Mouse (Mus musculus) limb, embryonic 12.5 days (tissue): ENCODE results near the gene Ptpru. TPM values are rescaled to one million over a fixed set of nuclear protein-coding genes. Genes with fewer than 3 reads are reported as not detected.

Experiments used
- ATAC-seq: fragments of 200-750 bp; cut with Nextera tagmentation; 2 replicates; pipeline ENCODE4 v1.8.0; 2017; ENCODE audit warnings: low read depth, moderate TSS enrichment; ENCODE audit not compliant: insufficient number of reproducible peaks, insufficient read depth, low FRiP score, low TSS enrichment
- H3K27ac ChIP-seq: fragments of 300-500 bp; sonication (generic); 2 replicates; pipeline ENCODE4 v1.5.1; 2016; ENCODE audit warnings: mild to moderate bottlenecking, moderate library complexity
- H3K27me3 ChIP-seq: fragments of 300-500 bp; sonication (generic); 2 replicates; pipeline ENCODE4 v1.6.1; 2016; ENCODE audit warnings: mild to moderate bottlenecking, moderate library complexity
- H3K36me3 ChIP-seq: fragments of 300-500 bp; sonication (generic); 2 replicates; pipeline ENCODE4 v1.6.1; 2016; ENCODE audit warnings: mild to moderate bottlenecking, moderate library complexity
- H3K4me1 ChIP-seq: fragments of 300-500 bp; sonication (generic); replicated peaks from 2 replicates; pipeline ENCODE4 v1.6.1; 2016
- H3K4me2 ChIP-seq: fragments of 300-500 bp; sonication (generic); 2 replicates; pipeline ENCODE4 v1.6.1; 2016; ENCODE audit warnings: mild to moderate bottlenecking, moderate library complexity
- H3K4me3 ChIP-seq: fragments of 300-500 bp; sonication (generic); replicated peaks from 2 replicates; pipeline ENCODE4 v1.5.1; 2016; ENCODE audit warnings: mild to moderate bottlenecking
- H3K9ac ChIP-seq: fragments of 300-500 bp; sonication (generic); replicated peaks from 2 replicates; pipeline ENCODE4 v1.6.1; 2016; ENCODE audit warnings: mild to moderate bottlenecking, moderate library complexity
- H3K9me3 ChIP-seq: fragments of 300-500 bp; sonication (generic); 2 replicates; pipeline ENCODE4 v1.6.1; 2016; ENCODE audit warnings: mild to moderate bottlenecking, moderate library complexity
- WGBS: fragments of 180-500 bp; shearing (Covaris S2); methylation state at CpG from one replicate; pipeline ENCODE4 v1.1.7; 2016; 5-methylcytosine and 5-hydroxymethylcytosine counted together
- polyA plus RNA-seq: library from polyadenylated mRNA; unstranded; fragments of >200 nt; fragmentation: Nextera tagmentation; extraction: Ambion mirVana; gene quantifications from 2 replicates; pipeline ENCODE4 v1.2.1, GENCODE M21; 2016

Gene Ptpru
- polyA plus RNA-seq, 1 experiment from 2014 or later: 18.0 TPM

GRCm38 (mm10) chr4:131781023-131781422, 57.1 kb downstream of the Ptpru start:
- 66% methylated on average over 3 of the region's 3 CpGs for WGBS
- Histone ChIP-seq H3K9ac (no peak overlapping the region), H3K9me3 (no peaks in the 10 kb centered on the region), H3K27me3 (no peaks in the 10 kb centered on the region), H3K4me2 (no peak overlapping the region), H3K27ac (no peak overlapping the region), H3K4me1 (peaks cover 8% of the 10 kb centered on the region), H3K36me3 (no peaks in the 10 kb centered on the region), H3K4me3 (no peak overlapping the region)
- no peak for ATAC-seq

DNA sequence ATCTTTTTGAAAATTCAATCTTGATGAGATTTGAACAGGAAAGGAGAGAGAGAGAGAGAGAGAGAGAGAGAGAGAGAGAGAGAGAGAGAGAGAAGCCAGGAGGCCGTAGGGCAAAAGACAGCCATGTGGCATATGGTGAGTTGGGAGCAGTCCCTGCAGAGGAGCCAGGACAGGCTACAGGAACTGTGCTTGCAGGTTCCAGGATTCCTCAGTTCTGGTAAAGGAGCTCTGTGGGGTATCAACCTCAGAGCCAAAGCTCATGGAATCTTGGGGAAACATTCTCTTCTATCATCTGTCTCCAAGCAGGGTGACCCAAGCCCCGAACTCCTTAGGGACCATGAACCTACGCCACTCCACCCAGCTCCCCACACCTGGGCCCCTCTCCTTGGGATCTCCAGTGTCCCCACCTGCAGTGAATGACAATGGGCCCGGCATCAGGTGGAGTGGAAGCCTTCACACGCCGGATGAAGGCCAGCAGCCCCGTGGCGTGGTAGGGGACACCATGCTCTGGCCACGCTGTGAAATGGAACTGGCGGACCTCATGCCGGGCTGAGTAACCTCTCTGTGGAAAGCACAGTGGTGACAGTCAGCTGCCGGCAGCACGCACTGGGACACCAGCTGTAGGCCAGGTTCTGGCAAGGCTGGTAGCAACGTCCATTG, 59.3 kb downstream of the Ptpru start:
- Histone ChIP-seq H3K4me1 (peaks cover 8% of the 10 kb centered on the region), H3K4me3 (no peak overlapping the region), H3K36me3 (no peaks in the 10 kb centered on the region; the same call in 1 of the 2 replicates), H3K9ac (no peak overlapping the region), H3K4me2 (no peak overlapping the region), H3K27me3 (no peaks in the 10 kb centered on the region), H3K27ac (no peak overlapping the region), H3K9me3 (no peaks in the 10 kb centered on the region)
- no peak for ATAC-seq
- WGBS: 89% methylated on average over 14 of the region's 14 CpGs

DNA sequence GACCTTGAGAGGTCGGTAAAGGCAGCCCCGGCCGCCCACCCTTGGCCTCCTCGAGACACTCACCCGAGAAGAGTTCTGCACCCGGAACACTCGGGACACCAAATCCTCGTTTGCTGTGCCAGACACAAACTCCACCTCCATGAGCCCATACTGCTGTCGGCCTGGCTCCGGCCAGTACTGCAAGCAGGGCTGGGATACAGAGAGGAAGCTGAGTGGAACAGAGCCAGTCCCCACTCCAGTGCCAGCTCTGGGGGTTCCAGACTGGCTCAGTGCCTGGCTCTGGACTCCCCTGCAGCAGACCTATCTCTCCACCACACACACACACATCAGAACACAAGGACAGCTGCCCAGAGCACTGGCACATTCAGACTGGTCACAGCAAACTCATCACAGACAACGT, 66.7 kb downstream of the Ptpru start:
- 77% methylated on average over 11 of the region's 11 CpGs for WGBS
- ATAC-seq: no peak
- no peaks in the 10 kb centered on the region for H3K4me1 ChIP-seq

DNA sequence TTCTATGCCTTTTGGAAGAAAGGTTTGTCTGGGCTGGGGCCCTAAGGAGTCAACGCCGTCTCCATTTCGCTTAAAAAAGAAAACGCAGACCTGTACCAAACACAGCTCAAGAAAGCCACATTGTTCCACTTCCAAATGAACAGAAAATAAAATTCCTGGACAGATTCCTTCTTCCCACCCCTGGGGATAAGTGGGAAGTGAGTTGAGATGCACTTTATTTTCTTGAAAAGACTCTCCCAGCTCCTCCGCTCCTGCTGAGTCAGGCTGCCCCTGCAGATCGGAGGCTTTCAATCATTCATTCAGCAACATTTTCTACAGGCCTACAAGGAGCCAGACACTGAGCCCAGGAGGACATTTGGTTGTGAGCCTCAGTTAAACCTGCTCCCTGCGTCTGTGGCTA, 74.2 kb downstream of the Ptpru start:
- Histone ChIP-seq H3K36me3 (peaks cover 4% of the 10 kb centered on the region; the same call in 1 of the 2 replicates), H3K9ac (no peak overlapping the region), H3K4me3 (no peak overlapping the region), H3K9me3 (no peaks in the 10 kb centered on the region), H3K4me1 (no peaks in the 10 kb centered on the region), H3K4me2 (no peak overlapping the region), H3K27me3 (no peaks in the 10 kb centered on the region), H3K27ac (no peak overlapping the region)
- 91% methylated on average over 7 of the region's 7 CpGs for WGBS
- no peak for ATAC-seq

More for the DNA sequence above, 66.7 kb downstream of the Ptpru start:
- Histone ChIP-seq H3K27ac (no peak overlapping the region), H3K27me3 (no peaks in the 10 kb centered on the region), H3K4me2 (no peak overlapping the region), H3K9ac (no peak overlapping the region), H3K9me3 (no peaks in the 10 kb centered on the region), H3K4me3 (no peak overlapping the region), H3K36me3 (peaks cover 9% of the 10 kb centered on the region; the same call in 1 of the 2 replicates)

GRCm38 (mm10) chr4:131763479-131763878, 74.6 kb downstream of the Ptpru start:
- H3K9ac ChIP-seq: no peak overlapping the region
- H3K27me3 ChIP-seq: no peaks in the 10 kb centered on the region
- no peak overlapping the region for H3K4me3 ChIP-seq
- H3K27ac ChIP-seq: no peak overlapping the region
- H3K36me3 ChIP-seq: 0 out of 2 replicates have a peak, but pooled peaks cover under 1% of the 10 kb centered on the region
- ATAC-seq: no peak
- H3K4me2 ChIP-seq: no peak overlapping the region
- no peaks in the 10 kb centered on the region for H3K4me1 ChIP-seq
- WGBS: 66% methylated on average over 3 of the region's 3 CpGs
- no peaks in the 10 kb centered on the region for H3K9me3 ChIP-seq

DNA sequence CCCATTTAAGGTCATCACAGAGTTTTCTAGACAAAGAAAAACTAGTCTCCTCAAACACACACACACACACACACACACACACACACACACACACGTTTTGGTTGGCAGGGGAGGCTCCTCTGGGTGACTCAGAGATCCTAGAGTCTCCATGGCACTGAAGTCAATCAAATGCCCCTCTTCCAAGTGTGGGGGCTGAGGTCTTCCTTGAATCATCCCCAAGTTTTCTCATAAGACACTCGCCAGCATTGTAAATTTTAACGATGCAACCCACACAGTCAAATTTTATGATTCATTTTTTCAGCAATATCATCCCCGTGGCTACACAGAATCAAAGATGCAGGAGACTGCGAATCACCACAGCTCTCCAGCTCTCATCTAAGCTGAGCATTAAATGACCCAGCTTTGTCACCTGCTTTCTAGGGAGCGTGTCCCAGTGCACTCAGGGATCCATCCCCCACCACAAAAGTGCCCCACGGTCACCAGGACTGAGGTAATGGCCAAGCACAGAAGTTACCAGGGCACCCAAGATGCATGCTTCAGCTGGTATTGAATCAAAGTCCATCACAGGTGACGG, 75.8 kb downstream of the Ptpru start:
- H3K4me1 ChIP-seq: no peaks in the 10 kb centered on the region
- no peak overlapping the region for H3K27ac ChIP-seq
- no peak for ATAC-seq
- H3K27me3 ChIP-seq: no peaks in the 10 kb centered on the region
- no peaks in the 10 kb centered on the region for H3K9me3 ChIP-seq
- WGBS: 73% methylated on average over 8 of the region's 8 CpGs
- no peak overlapping the region for H3K9ac ChIP-seq
- no peak overlapping the region for H3K4me3 ChIP-seq
- no peak overlapping the region for H3K4me2 ChIP-seq
- no peaks in the 10 kb centered on the region for H3K36me3 ChIP-seq

- ATAC-seq: no peak
- WGBS: 49% methylated on average over 9 of the region's 10 CpGs
- H3K4me3 ChIP-seq: no peak overlapping the region
- peaks cover 6% of the 10 kb centered on the region; the same call in 1 of the 2 replicates for H3K4me1 ChIP-seq
- H3K9me3 ChIP-seq: no peaks in the 10 kb centered on the region
- H3K36me3 ChIP-seq: no peaks in the 10 kb centered on the region
- H3K4me2 ChIP-seq: no peak overlapping the region
- H3K9ac ChIP-seq: no peak overlapping the region
- no peak overlapping the region for H3K27ac ChIP-seq
- no peaks in the 10 kb centered on the region for H3K27me3 ChIP-seq
These were observed 85.8 kb downstream of the Ptpru start for GRCm38 (mm10) chr4:131752204-131752837.

GRCm38 (mm10) chr4:131751561-131751960, 86.5 kb downstream of the Ptpru start:
- no peak for ATAC-seq
- Histone ChIP-seq H3K9ac (no peak overlapping the region), H3K4me2 (no peak overlapping the region), H3K36me3 (no peaks in the 10 kb centered on the region), H3K4me3 (no peak overlapping the region), H3K27ac (no peak overlapping the region), H3K9me3 (no peaks in the 10 kb centered on the region), H3K27me3 (no peaks in the 10 kb centered on the region), H3K4me1 (peaks cover 6% of the 10 kb centered on the region; the same call in 1 of the 2 replicates)
- WGBS: 74% methylated on average over 7 of the region's 7 CpGs

GRCm38 (mm10) chr4:131749802-131750201, 88.3 kb downstream of the Ptpru start:
- Histone ChIP-seq H3K27me3 (no peaks in the 10 kb centered on the region), H3K27ac (no peak overlapping the region), H3K9ac (no peak overlapping the region), H3K9me3 (no peaks in the 10 kb centered on the region), H3K4me1 (peaks cover 6% of the 10 kb centered on the region; the same call in 1 of the 2 replicates), H3K4me2 (no peak overlapping the region), H3K4me3 (no peak overlapping the region), H3K36me3 (no peaks in the 10 kb centered on the region)
- WGBS: 87% methylated on average over 6 of the region's 6 CpGs
- no peak for ATAC-seq

- no peak overlapping the region for H3K4me3 ChIP-seq
- H3K9me3 ChIP-seq: no peaks in the 10 kb centered on the region
- no peak overlapping the region for H3K4me2 ChIP-seq
- no peak overlapping the region for H3K27ac ChIP-seq
- no peak overlapping the region for H3K9ac ChIP-seq
- H3K4me1 ChIP-seq: peaks cover 9% of the 10 kb centered on the region
- H3K27me3 ChIP-seq: no peaks in the 10 kb centered on the region
- WGBS: 81% methylated on average over 5 of the region's 5 CpGs
- ATAC-seq: no peak
- H3K36me3 ChIP-seq: no peaks in the 10 kb centered on the region
These were observed 93.4 kb downstream of the Ptpru start for GRCm38 (mm10) chr4:131744685-131745043.

DNA sequence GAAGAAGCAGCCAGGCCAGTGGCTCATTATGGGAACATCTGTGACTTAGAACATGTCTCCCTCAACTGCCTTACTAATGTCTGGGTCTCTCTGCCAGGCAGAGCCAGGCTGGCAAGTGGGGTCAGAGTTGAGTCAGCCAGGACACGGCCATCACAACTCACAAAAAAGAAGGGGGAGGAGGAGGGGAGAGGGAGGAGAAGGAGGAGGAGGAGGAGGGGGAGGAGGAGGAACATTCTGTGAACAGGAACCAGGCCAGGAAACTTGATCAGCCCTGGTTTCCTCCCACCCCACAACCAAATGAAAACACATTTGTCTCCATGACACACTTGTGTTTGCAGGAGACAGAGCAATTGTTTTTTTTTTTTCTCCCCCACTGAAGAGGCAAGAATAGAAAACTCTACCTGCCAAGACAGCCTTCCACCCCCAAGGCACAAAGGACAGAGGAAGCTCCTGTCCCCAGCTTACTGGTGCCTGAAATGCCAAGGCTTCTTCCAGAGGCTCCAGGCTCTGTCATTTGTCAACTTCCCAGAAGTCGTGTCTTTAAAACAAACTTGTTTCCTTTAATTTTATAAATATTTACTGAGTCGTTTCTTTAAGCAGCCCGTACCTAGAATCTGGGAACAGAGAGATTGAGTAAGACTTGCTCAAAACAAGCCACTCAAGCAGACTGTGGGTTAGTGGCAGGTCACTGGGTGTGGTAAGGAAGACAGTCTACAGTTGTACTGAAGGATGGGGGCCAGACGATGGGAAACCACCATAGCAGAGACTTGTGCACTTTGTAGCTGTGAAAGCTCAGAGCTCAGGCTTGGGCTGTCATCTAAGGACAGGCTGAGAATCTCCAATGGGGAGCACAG, 94.0 kb downstream of the Ptpru start:
- no peaks in the 10 kb centered on the region for H3K36me3 ChIP-seq
- no peaks in the 10 kb centered on the region for H3K27me3 ChIP-seq
- peak overlapping the region; percentile 45; the same call in 1 of the 2 replicates for H3K27ac ChIP-seq
- H3K9ac ChIP-seq: no peak overlapping the region
- no peak for ATAC-seq
- H3K4me2 ChIP-seq: no peak overlapping the region
- no peaks in the 10 kb centered on the region for H3K9me3 ChIP-seq
- peaks cover 9% of the 10 kb centered on the region for H3K4me1 ChIP-seq
- 30% methylated on average over 5 of the region's 5 CpGs for WGBS
- no peak overlapping the region for H3K4me3 ChIP-seq
